Mouse (Mus musculus): ENCODE results near the gene Wasl.

GRCm38 (mm10) chr6:24573319-24573718, 91.5 kb downstream of the Wasl start:
- no peak for TF ChIP-seq POLR2A (IDR thresholded peaks at IDR 0.05; ENCODE audit: low read depth, low read length)
- no peak for TF ChIP-seq CTCF (IDR thresholded peaks at IDR 0.05; ENCODE audit: extremely low read depth, insufficient read length, insufficient replicate concordance, low read depth, low read length)

Data from small intestine, adult 2 months (tissue).